Mouse (Mus musculus) MEL (cell line): ENCODE measurements around the gene Baiap2l2. TPM values are rescaled to one million over a fixed set of nuclear protein-coding genes. Genes with fewer than 3 reads are reported as not detected.

ENCODE experiments used
- DNase-seq: peaks from one replicate; pipeline ENCODE4 v3.0.0; 2011; ENCODE audit warnings: low read depth, low spot score
- H3K27ac ChIP-seq: 2 replicates; pipeline ENCODE4 v1.5.1; 2012; ENCODE audit warnings: low read depth, mild to moderate bottlenecking, control low read depth, low read length, moderate library complexity; ENCODE audit not compliant: control insufficient read depth
- H3K27me3 ChIP-seq, 2 experiments: fragments of 150-350 bp in 1 of 2; sonication (generic) in 1 of 2; 2 replicates each; pipeline ENCODE4 v1.6.1; 2012; ENCODE audit warnings: low read length in 2 of 2, mild to moderate bottlenecking in 2 of 2, improper control_type of control experiment in 1 of 2, moderate library complexity in 1 of 2; ENCODE audit not compliant: insufficient read depth in 2 of 2, control insufficient read depth in 1 of 2
- H3K36me3 ChIP-seq, 2 experiments: 2 replicates each; pipeline ENCODE4 v1.6.1; 2012 to 2014; ENCODE audit warnings: low read length in 2 of 2, improper control_type of control experiment in 1 of 2, inconsistent platforms in 1 of 2, mild to moderate bottlenecking in 1 of 2; ENCODE audit not compliant: insufficient read depth in 2 of 2, control insufficient read depth in 1 of 2
- H3K4me1 ChIP-seq, 2 experiments: fragments of 150-350 bp in 1 of 2; sonication (generic) in 1 of 2; 2 replicates each; pipeline ENCODE4 v1.6.1; 2012; ENCODE audit warnings: low read length in 2 of 2, improper control_type of control experiment in 1 of 2, mild to moderate bottlenecking in 1 of 2; ENCODE audit not compliant: insufficient read depth in 2 of 2, control insufficient read depth in 1 of 2
- H3K4me3 ChIP-seq, 2 experiments: fragments of 150-350 bp in 1 of 2; sonication (generic) in 1 of 2; 2 replicates each; pipeline ENCODE4 v1.5.1; 2012; ENCODE audit warnings: low read depth in 2 of 2, low read length in 2 of 2, mild to moderate bottlenecking in 2 of 2, moderate library complexity in 2 of 2, control low read depth in 1 of 2, improper control_type of control experiment in 1 of 2; ENCODE audit not compliant: control insufficient read depth in 1 of 2, insufficient read depth in 1 of 2
- H3K79me2 ChIP-seq: 2 replicates; pipeline ENCODE4 v1.6.1; 2012; ENCODE audit warnings: mild to moderate bottlenecking, low read length, moderate library complexity; ENCODE audit not compliant: control insufficient read depth, poor library complexity, insufficient read depth
- H3K9ac ChIP-seq: 2 replicates; pipeline ENCODE4 v1.6.1; 2012; ENCODE audit warnings: low read depth, mild to moderate bottlenecking, control low read depth, low read length, moderate library complexity; ENCODE audit not compliant: control insufficient read depth, poor library complexity, severe bottlenecking
- H3K9me3 ChIP-seq: fragments of 150-350 bp; sonication (generic); replicated peaks from 2 replicates; pipeline ENCODE4 v1.6.1; 2012; ENCODE audit warnings: mild to moderate bottlenecking, low read length, improper control_type of control experiment, moderate library complexity; ENCODE audit not compliant: insufficient read depth
- BHLHE40 ChIP-seq: IDR thresholded peaks from 2 replicates; pipeline ENCODE4 v1.6.1; 2012; ENCODE audit warnings: low read depth, mild to moderate bottlenecking, inconsistent platforms, low read length, improper control_type of control experiment, borderline replicate concordance
- CHD1 ChIP-seq: IDR thresholded peaks from 2 replicates; pipeline ENCODE4 v1.6.1; 2012; ENCODE audit warnings: low read depth, mild to moderate bottlenecking, inconsistent platforms, low read length, improper control_type of control experiment
- E2F4 ChIP-seq: IDR thresholded peaks from 2 replicates; pipeline ENCODE4 v1.6.1; 2011; ENCODE audit warnings: low read depth, low read length, improper control_type of control experiment, borderline replicate concordance
- ELF1 ChIP-seq: IDR thresholded peaks from 2 replicates; pipeline ENCODE4 v1.6.1; 2014; ENCODE audit warnings: low read depth, mild to moderate bottlenecking, inconsistent platforms, low read length, improper control_type of control experiment, moderate library complexity
- ETS1 ChIP-seq: IDR thresholded peaks from 2 replicates; pipeline ENCODE4 v1.6.1; 2012; ENCODE audit warnings: low read depth, mild to moderate bottlenecking, inconsistent platforms, low read length, improper control_type of control experiment, moderate library complexity
- GATA1 ChIP-seq: IDR thresholded peaks from 2 replicates; pipeline ENCODE4 v1.6.1; 2011; ENCODE audit warnings: low read depth, low read length, improper control_type of control experiment
- HCFC1 ChIP-seq: IDR thresholded peaks from 2 replicates; pipeline ENCODE4 v1.6.1; 2012; ENCODE audit warnings: low read depth, mild to moderate bottlenecking, inconsistent platforms, low read length, improper control_type of control experiment, moderate library complexity
- JUND ChIP-seq: IDR thresholded peaks from 2 replicates; pipeline ENCODE4 v1.6.1; 2011; ENCODE audit warnings: low read depth, mild to moderate bottlenecking, improper control_type of control experiment, low read length
- KAT2A ChIP-seq: conservative IDR thresholded peaks from 2 replicates; pipeline ENCODE4 v1.6.1; 2012; ENCODE audit warnings: low read depth, low read length, improper control_type of control experiment, inconsistent platforms
- MAFK ChIP-seq: IDR thresholded peaks from 2 replicates; pipeline ENCODE4 v1.6.1; 2011; ENCODE audit warnings: low read depth, mild to moderate bottlenecking, low read length, improper control_type of control experiment, borderline replicate concordance
- MAZ ChIP-seq: IDR thresholded peaks from 2 replicates; pipeline ENCODE4 v1.6.1; 2012; ENCODE audit warnings: low read depth, mild to moderate bottlenecking, inconsistent platforms, low read length, improper control_type of control experiment
- MEF2A ChIP-seq: IDR thresholded peaks from 2 replicates; pipeline ENCODE4 v1.6.1; 2014; ENCODE audit warnings: low read depth, mild to moderate bottlenecking, inconsistent platforms, low read length, improper control_type of control experiment; ENCODE audit not compliant: poor library complexity, insufficient replicate concordance, severe bottlenecking; ENCODE audit errors: extremely low read depth
- POLR2A ChIP-seq, 2 experiments: IDR thresholded peaks; 2 replicates each; pipeline ENCODE4 v1.6.1; 2011 to 2012; ENCODE audit warnings: low read length in 2 of 2, mild to moderate bottlenecking in 2 of 2, control low read depth in 1 of 2, improper control_type of control experiment in 1 of 2, low read depth in 1 of 2, moderate library complexity in 1 of 2; ENCODE audit not compliant: control insufficient read depth in 1 of 2, insufficient read depth in 1 of 2, poor library complexity in 1 of 2
- POLR2AphosphoS2 ChIP-seq: IDR thresholded peaks from 2 replicates; pipeline ENCODE4 v1.6.1; 2011; ENCODE audit warnings: low read length, improper control_type of control experiment
- TAL1 ChIP-seq: IDR thresholded peaks from 2 replicates; pipeline ENCODE4 v1.6.1; 2012; ENCODE audit warnings: mild to moderate bottlenecking, inconsistent platforms, low read length, moderate library complexity, mixed read lengths
- TCF12 ChIP-seq: IDR thresholded peaks from 2 replicates; pipeline ENCODE4 v1.6.1; 2014; ENCODE audit warnings: low read depth, mild to moderate bottlenecking, inconsistent platforms, low read length, improper control_type of control experiment, moderate library complexity
- USF1 ChIP-seq: IDR thresholded peaks from 2 replicates; pipeline ENCODE4 v1.6.1; 2014; ENCODE audit warnings: low read depth, mild to moderate bottlenecking, inconsistent platforms, low read length, improper control_type of control experiment, moderate library complexity
- USF2 ChIP-seq, 2 experiments: IDR thresholded peaks; 2 replicates each; pipeline ENCODE4 v1.6.1; 2011 to 2012; ENCODE audit warnings: improper control_type of control experiment in 2 of 2, low read length in 2 of 2, borderline replicate concordance in 1 of 2, inconsistent platforms in 1 of 2, low read depth in 1 of 2, mild to moderate bottlenecking in 1 of 2; ENCODE audit not compliant: insufficient read depth in 1 of 2
- ZKSCAN1 ChIP-seq: IDR thresholded peaks from 2 replicates; pipeline ENCODE4 v1.6.1; 2012; ENCODE audit warnings: low read depth, mild to moderate bottlenecking, inconsistent platforms, low read length, improper control_type of control experiment, moderate library complexity
- ZMIZ1 ChIP-seq: IDR thresholded peaks from 2 replicates; pipeline ENCODE4 v1.6.1; 2012; ENCODE audit warnings: low read depth, mild to moderate bottlenecking, inconsistent platforms, low read length, improper control_type of control experiment, moderate library complexity
- ZNF384 ChIP-seq: IDR thresholded peaks from 2 replicates; pipeline ENCODE4 v1.6.1; 2012; ENCODE audit warnings: low read depth, mild to moderate bottlenecking, inconsistent platforms, low read length, improper control_type of control experiment
- polyA plus RNA-seq, 2 experiments: library from polyadenylated mRNA; stranded (reverse) in 1 of 2; unstranded in 1 of 2; fragments of >175 nt in 1 of 2; fragments of >200 nt in 1 of 2; gene quantifications; 2 replicates each; pipeline versions ENCODE4 v1.2.1 to v1.2.4; 2012; ENCODE audit warnings: low replicate concordance in 2 of 2, low read depth in 1 of 2; ENCODE audit not compliant: insufficient read length in 2 of 2, insufficient read depth in 1 of 2, missing spikeins in 1 of 2
- total RNA-seq: library from RNA; depleted of rRNA; stranded (reverse); fragments of 300-350 nt; gene quantifications from 2 replicates; pipeline ENCODE4 v1.2.3, GENCODE M21; 2012

Baiap2l2 gene
- total and polyA plus RNA-seq, 3 experiments, result 0.60 to 1.1 TPM; not detected in 1

- Histone ChIP-seq H3K9me3 (no peaks in the 10 kb centered on the region), H3K79me2 (no peaks in the 10 kb centered on the region)
- no peak for TF ChIP-seq JUND
- no peak for TF ChIP-seq MEF2A
- no peak for TF ChIP-seq E2F4
- TF ChIP-seq CHD1, result no peak
- TF ChIP-seq USF2 (IDR thresholded peaks at IDR 0.05; ENCODE audit: borderline replicate concordance in 1 of 2, insufficient read depth in 1 of 2, low read depth in 1 of 2, low read length in 2 of 2), result no peak
- no peak for TF ChIP-seq TAL1
- no peak for TF ChIP-seq TCF12
- TF ChIP-seq ZNF384, result no peak
- no peak for TF ChIP-seq ZMIZ1
- no peak for TF ChIP-seq GATA1
- no peak for TF ChIP-seq MAFK
- no peak for TF ChIP-seq POLR2AphosphoS2
- TF ChIP-seq BHLHE40, result no peak
- no peak for TF ChIP-seq ELF1
Observed at GRCm38 (mm10) chr15:79303725-79304124, 18.4 kb upstream of the Baiap2l2 start.

GRCm38 (mm10) chr15:79299563-79300155 is 14.3 kb upstream of the Baiap2l2 start:
- DNase-seq, result no peak
- no peaks in the 10 kb centered on the region for H3K9me3 ChIP-seq
- H3K79me2 ChIP-seq, result no peaks in the 10 kb centered on the region
- H3K27ac ChIP-seq, result no peak overlapping the region
- no peaks in the 10 kb centered on the region for H3K27me3 ChIP-seq
- H3K36me3 ChIP-seq, result no peaks in the 10 kb centered on the region
- H3K4me3 ChIP-seq, result no peak overlapping the region
- TF ChIP-seq JUND (no peak), USF1 (no peak), ETS1 (no peak), MAZ (no peak), ZKSCAN1 (no peak), KAT2A (no peak), HCFC1 (no peak), POLR2A (IDR thresholded peaks at IDR 0.05; ENCODE audit: control insufficient read depth in 1 of 2, insufficient read depth in 1 of 2, low read depth in 1 of 2, low read length in 2 of 2, poor library complexity in 1 of 2) (no peak), POLR2AphosphoS2 (no peak)
- TF ChIP-seq, all 39 proteins: peak for 0
- Histone ChIP-seq H3K4me1 (no peaks in the 10 kb centered on the region), H3K9ac (no peak overlapping the region)

More at GRCm38 (mm10) chr15:79303725-79304124, 18.4 kb upstream of the Baiap2l2 start:
- Histone ChIP-seq H3K4me3 (no peak overlapping the region), H3K27ac (no peak overlapping the region), H3K27me3 (no peaks in the 10 kb centered on the region), H3K36me3 (no peaks in the 10 kb centered on the region; a peak in 1 of 4 replicates), H3K9ac (no peak overlapping the region), H3K4me1 (no peaks in the 10 kb centered on the region)
- DNase-seq, result no peak
